Mouse (Mus musculus) midbrain, embryonic 14.5 days (tissue): ENCODE measurements at regions not wholly inside any gene's neighbourhood (a gene's known extent, or its start where the extent isn't known, plus 50 kb on each side); places are given as distances from the start of the nearest gene placed in this dataset.
A peak's percentile ranks its signal among the peaks of the same experiment; 100 is the strongest.

Experiments used
- ATAC-seq: fragments of 200-750 bp; cut with Nextera tagmentation; 2 replicates; pipeline ENCODE4 v1.8.0; 2017; ENCODE audit warnings: moderate number of reproducible peaks, moderate library complexity; ENCODE audit not compliant: low FRiP score, low TSS enrichment
- DNase-seq: peaks from one replicate; pipeline ENCODE4 v3.0.0-alpha.2; 2015
- H3K27ac ChIP-seq: fragments of 300-500 bp; sonication (generic); replicated peaks from 2 replicates; pipeline ENCODE4 v1.5.1; 2014; ENCODE audit warnings: mild to moderate bottlenecking, low read depth, low read length, moderate library complexity
- H3K27me3 ChIP-seq: fragments of 300-500 bp; sonication (generic); 2 replicates; pipeline ENCODE4 v1.6.1; 2014; ENCODE audit warnings: low read length, control low read depth, mixed read lengths; ENCODE audit not compliant: control insufficient read depth, insufficient read depth
- H3K36me3 ChIP-seq: fragments of 300-500 bp; sonication (generic); 2 replicates; pipeline ENCODE4 v1.6.1; 2014; ENCODE audit warnings: low read length, control low read depth; ENCODE audit not compliant: control insufficient read depth, insufficient read depth
- H3K4me1 ChIP-seq: fragments of 300-500 bp; sonication (generic); 2 replicates; pipeline ENCODE4 v1.6.1; 2014; ENCODE audit warnings: mild to moderate bottlenecking, antibody characterized with exemption, low read length, control low read depth; ENCODE audit not compliant: control insufficient read depth, insufficient read depth
- H3K4me2 ChIP-seq: fragments of 300-500 bp; sonication (generic); 2 replicates; pipeline ENCODE4 v1.6.1; 2014; ENCODE audit warnings: mild to moderate bottlenecking, low read length, moderate library complexity
- H3K4me3 ChIP-seq: fragments of 300-500 bp; sonication (generic); replicated peaks from 2 replicates; pipeline ENCODE4 v1.5.1; 2014; ENCODE audit warnings: low read depth, low read length
- H3K9ac ChIP-seq: fragments of 300-500 bp; sonication (generic); replicated peaks from 2 replicates; pipeline ENCODE4 v1.6.1; 2014; ENCODE audit warnings: mild to moderate bottlenecking, low read length, moderate library complexity
- H3K9me3 ChIP-seq: fragments of 300-500 bp; sonication (generic); 2 replicates; pipeline ENCODE4 v1.6.1; 2016; ENCODE audit warnings: low read length, control low read depth, mixed read lengths; ENCODE audit not compliant: control insufficient read depth
- WGBS: fragments of 180-500 bp; shearing (Covaris S2); extraction: QIAGEN DNeasy Blood & Tissue Kit; methylation state at CpG from one replicate; pipeline ENCODE4 v1.1.7; 2014; 5-methylcytosine and 5-hydroxymethylcytosine counted together

DNA sequence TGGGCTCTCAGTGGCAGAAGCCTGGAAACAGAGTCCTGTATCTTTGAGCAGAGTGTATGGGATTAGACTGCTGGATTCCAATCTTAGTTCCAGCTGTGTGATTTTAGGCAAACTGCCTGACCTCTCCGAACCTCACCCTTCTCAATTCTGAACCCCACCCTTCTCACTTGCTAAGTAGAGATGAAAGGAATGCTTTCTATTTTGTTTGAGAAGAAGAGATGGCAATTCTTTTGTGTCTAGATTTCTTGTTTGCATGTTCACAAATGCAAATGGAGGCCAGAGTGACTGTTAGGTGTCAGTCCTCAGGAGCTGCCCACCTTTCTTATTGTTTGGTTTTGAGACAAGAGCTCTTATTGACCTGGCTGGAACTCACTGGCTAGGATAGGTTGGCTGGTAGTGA lies 561.1 kb downstream of the 1810013L24Rik start:
- DNase-seq (no peak), ATAC-seq (no peak)
- Histone ChIP-seq H3K4me1 (no peaks in the 10 kb centered on the region), H3K27me3 (no peaks in the 10 kb centered on the region), H3K9ac (no peak overlapping the region), H3K4me3 (no peak overlapping the region), H3K27ac (no peak overlapping the region), H3K36me3 (no peaks in the 10 kb centered on the region), H3K4me2 (no peak overlapping the region), H3K9me3 (no peaks in the 10 kb centered on the region)
- WGBS, result 23% methylated on average over 1 of the region's 1 CpGs

DNA sequence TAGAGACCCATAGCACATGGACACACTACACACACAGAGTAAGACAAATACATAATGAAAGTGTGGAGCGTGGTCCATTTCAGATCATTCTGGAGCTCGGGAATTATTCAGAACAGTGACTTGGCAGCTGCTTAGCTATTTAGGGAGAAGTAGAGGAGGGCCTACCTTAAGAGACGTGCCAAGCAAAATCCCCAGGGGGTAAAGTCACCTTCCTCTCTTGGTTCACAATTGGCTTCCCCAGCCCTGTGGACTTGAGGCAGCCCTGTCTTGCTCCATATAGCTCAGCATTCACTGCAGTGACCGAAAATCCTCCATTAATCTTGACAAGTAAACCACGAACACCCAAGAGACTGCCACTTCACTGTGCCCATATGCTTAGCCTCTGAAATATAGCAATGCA lies 574.8 kb downstream of the 1810013L24Rik start:
- Histone ChIP-seq H3K9me3 (no peaks in the 10 kb centered on the region), H3K36me3 (no peaks in the 10 kb centered on the region), H3K4me3 (no peak overlapping the region), H3K9ac (no peak overlapping the region), H3K27me3 (no peaks in the 10 kb centered on the region), H3K4me2 (no peak overlapping the region), H3K27ac (no peak overlapping the region), H3K4me1 (no peaks in the 10 kb centered on the region)
- no peak for ATAC-seq
- 86% methylated on average over 5 of the region's 5 CpGs for WGBS
- no peak for DNase-seq

DNA sequence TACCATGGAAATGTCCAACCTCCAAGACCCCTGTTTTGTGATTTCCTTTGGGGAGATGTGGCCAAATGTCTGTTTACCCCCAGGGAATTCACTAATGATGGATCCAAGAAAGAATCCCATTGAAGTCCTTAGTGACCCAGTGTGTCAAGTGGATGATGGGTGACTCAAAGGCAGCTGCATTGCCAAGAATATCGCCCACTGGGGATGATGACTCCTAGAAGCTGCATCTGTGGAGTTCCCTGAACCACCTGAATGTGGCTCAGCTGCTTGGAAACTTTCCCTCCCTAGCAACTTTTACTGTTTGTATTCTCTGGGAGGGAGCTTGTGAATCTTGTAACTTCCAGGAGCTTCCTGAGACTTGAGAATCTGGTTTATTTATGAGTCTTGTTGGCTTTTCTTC lies 578.3 kb downstream of the 1810013L24Rik start:
- DNase-seq (no peak), ATAC-seq (no peak)
- no peak overlapping the region for H3K4me2 ChIP-seq
- 83% methylated on average over 1 of the region's 1 CpGs for WGBS
- H3K36me3 ChIP-seq, result no peaks in the 10 kb centered on the region
- H3K9me3 ChIP-seq, result no peaks in the 10 kb centered on the region
- no peak overlapping the region for H3K27ac ChIP-seq
- H3K27me3 ChIP-seq, result no peaks in the 10 kb centered on the region
- H3K4me1 ChIP-seq, result no peaks in the 10 kb centered on the region
- H3K9ac ChIP-seq, result no peak overlapping the region
- no peak overlapping the region for H3K4me3 ChIP-seq

DNA sequence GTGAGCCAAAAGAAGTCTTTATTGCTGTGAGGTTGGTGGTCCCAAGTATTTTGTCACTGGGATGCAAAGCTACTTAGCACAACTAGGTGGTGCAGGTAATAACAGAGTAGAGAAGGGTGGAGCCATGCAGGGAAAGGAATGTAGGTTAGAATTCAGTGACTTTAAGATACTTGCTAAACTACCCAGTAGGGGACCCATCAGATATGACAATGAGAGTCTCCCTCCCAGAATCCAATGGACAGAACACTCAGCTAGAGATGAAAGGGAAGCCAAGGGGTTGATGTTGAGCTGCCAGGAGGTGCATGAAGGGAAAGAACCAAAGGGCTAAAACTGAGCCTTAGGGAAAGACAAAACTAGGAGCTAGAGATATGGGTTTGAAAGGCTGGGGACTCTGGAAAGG lies 564.9 kb downstream of the Grin2a start:
- H3K4me3 ChIP-seq, result no peak overlapping the region
- H3K9ac ChIP-seq, result no peak overlapping the region
- H3K36me3 ChIP-seq, result no peaks in the 10 kb centered on the region
- H3K9me3 ChIP-seq, result no peaks in the 10 kb centered on the region
- DNase-seq, result no peak
- H3K4me1 ChIP-seq, result no peaks in the 10 kb centered on the region
- H3K27ac ChIP-seq, result no peak overlapping the region
- peaks cover 6% of the 10 kb centered on the region; the same call in 1 of the 2 replicates for H3K27me3 ChIP-seq
- no peak overlapping the region for H3K4me2 ChIP-seq
- ATAC-seq, result no peak

DNA sequence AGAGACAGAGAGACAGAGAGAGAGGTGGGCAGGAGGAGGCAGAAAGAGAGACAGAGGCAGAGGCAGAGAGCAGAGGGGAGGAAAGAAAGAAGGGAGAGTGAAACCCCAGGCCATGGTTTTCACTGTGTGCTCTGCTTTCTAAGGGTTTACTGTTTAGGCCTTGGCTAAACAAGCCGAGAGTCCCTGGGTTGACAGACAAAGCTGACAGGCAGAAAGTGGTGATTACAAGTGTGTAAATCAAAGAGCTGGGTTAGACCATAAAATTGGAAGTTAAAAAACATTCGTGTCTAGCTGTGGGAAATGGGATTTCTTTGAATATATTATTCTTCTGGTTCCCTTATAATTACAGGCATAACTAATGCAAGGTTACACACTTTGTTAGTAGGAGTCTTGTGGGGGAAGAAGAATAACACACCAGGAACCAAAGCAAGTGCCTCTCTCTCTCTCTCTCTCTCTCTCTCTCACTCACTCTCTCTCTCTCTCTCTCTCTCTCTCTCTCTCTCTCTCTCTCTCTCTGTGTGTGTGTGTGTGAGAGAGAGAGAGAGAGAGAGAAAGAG lies 556.0 kb downstream of the Grin2a start:
- H3K4me1 ChIP-seq, result no peaks in the 10 kb centered on the region
- H3K4me2 ChIP-seq, result no peak overlapping the region
- DNase-seq (peak; percentile 48), ATAC-seq (no peak)
- no peak overlapping the region for H3K27ac ChIP-seq
- 9% methylated on average over 2 of the region's 2 CpGs for WGBS
- peaks cover 28% of the 10 kb centered on the region for H3K27me3 ChIP-seq
- no peaks in the 10 kb centered on the region for H3K9me3 ChIP-seq
- no peak overlapping the region for H3K9ac ChIP-seq
- no peak overlapping the region for H3K4me3 ChIP-seq
- H3K36me3 ChIP-seq, result no peaks in the 10 kb centered on the region

DNA sequence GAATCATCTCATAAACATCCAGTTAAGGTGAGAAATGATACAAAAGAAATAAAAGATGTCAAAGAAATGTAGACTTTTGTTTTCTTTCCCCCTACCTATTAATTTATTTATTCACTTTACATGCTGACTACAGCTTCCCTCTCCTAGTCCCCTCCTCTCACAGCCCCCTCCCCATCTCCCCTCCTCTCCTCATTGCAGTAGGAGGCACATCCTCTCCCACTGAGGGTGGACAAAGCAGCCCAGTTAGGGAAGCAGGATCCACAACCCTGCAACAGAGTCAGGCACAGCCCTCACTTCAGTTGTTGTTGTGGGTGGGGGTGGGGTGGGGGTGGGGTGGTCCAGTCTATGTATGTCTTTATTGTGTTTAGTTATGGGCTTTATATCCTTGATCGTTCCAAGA lies 555.5 kb downstream of the Grin2a start:
- H3K36me3 ChIP-seq, result no peaks in the 10 kb centered on the region
- no peaks in the 10 kb centered on the region for H3K4me1 ChIP-seq
- 62% methylated on average over 1 of the region's 1 CpGs for WGBS
- H3K9ac ChIP-seq, result no peak overlapping the region
- H3K27ac ChIP-seq, result no peak overlapping the region
- H3K4me3 ChIP-seq, result no peak overlapping the region
- H3K9me3 ChIP-seq, result no peaks in the 10 kb centered on the region
- H3K4me2 ChIP-seq, result no peak overlapping the region
- DNase-seq, result no peak
- H3K27me3 ChIP-seq, result peaks cover 27% of the 10 kb centered on the region
- ATAC-seq, result no peak; the same call in 1 of the 2 replicates

DNA sequence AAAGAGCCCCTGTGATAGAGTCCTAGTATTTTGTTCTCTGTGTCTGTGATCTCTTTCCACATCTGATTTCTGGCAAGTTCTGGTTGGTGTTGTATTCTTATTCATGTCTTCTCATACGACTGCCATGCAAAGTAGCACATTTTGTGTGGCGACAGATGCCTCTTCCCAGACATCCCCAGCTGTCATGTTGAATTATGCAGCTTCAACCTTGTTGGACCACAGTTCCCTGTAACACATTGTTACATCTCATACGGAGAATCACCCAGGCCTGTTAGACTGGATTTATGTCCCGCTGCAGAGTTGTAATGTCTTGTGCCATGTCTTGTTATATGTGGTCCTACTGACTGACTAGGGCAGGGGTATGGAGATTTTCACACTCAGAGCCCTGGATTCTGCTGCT lies 543.3 kb downstream of the Grin2a start:
- H3K9me3 ChIP-seq, result no peaks in the 10 kb centered on the region
- H3K4me3 ChIP-seq, result no peak overlapping the region
- 60% methylated on average over 4 of the region's 4 CpGs for WGBS
- H3K4me2 ChIP-seq, result no peak overlapping the region
- no peak overlapping the region for H3K27ac ChIP-seq
- H3K27me3 ChIP-seq, result no peaks in the 10 kb centered on the region
- H3K4me1 ChIP-seq, result no peaks in the 10 kb centered on the region
- ATAC-seq (no peak), DNase-seq (no peak)
- H3K9ac ChIP-seq, result no peak overlapping the region
- H3K36me3 ChIP-seq, result no peaks in the 10 kb centered on the region

DNA sequence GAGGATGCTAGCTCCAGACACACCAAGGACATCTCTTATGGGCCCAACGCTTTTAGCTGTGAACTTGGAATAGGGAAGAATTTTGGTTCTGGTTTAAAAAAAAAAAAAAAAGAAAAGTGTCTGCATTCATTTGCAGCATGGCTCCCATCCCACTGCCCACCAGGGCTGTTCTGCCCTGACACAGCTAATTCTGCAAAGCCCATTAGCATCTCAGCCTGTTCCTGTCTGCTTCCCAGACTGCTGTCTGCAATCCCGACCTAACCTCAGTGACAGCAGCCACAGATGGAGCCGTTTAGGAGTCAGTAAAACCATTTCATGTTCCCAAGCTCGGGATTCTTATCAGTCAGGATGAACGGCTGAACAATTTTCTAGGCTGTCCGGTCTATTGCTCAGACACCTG lies 537.8 kb downstream of the Grin2a start:
- Histone ChIP-seq H3K4me1 (no peaks in the 10 kb centered on the region), H3K9ac (no peak overlapping the region), H3K36me3 (no peaks in the 10 kb centered on the region), H3K9me3 (no peaks in the 10 kb centered on the region), H3K27me3 (no peaks in the 10 kb centered on the region), H3K4me3 (no peak overlapping the region), H3K4me2 (no peak overlapping the region), H3K27ac (no peak overlapping the region)
- WGBS, result 77% methylated on average over 6 of the region's 6 CpGs
- no peak for ATAC-seq
- no peak for DNase-seq

DNA sequence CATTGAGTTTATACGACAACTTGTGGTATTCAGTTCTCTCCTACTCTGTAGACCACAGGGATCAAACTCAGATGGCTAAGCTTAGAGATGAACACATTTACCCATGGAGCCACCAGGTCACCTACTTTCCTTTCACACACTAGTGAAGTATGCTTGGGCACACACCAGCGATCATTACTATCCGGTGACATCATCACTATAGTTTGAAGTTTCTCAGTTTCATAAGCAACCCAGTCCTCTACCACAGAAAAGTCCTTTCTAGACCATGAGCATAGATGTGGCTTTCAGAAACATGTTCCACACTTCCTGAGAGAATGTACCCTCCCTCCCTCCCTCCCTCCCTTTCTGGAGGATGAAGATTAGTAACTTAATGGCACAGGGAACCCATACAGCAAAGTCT lies 532.9 kb downstream of the Grin2a start:
- Histone ChIP-seq H3K4me1 (0 out of 2 replicates have a peak, but pooled peaks cover 3% of the 10 kb centered on the region), H3K36me3 (no peaks in the 10 kb centered on the region), H3K9ac (no peak overlapping the region), H3K27ac (no peak overlapping the region), H3K4me3 (no peak overlapping the region), H3K9me3 (no peaks in the 10 kb centered on the region), H3K27me3 (no peaks in the 10 kb centered on the region), H3K4me2 (no peak overlapping the region)
- 97% methylated on average over 3 of the region's 3 CpGs for WGBS
- DNase-seq (no peak), ATAC-seq (no peak)
